Mouse (Mus musculus) urinary bladder, postnatal 36 days (tissue): ENCODE results near the gene Mecom.

Source experiments
- DNase-seq, 2 experiments: peaks; one replicate each; pipeline ENCODE4 v3.0.0; 2022; ENCODE audit warnings: low spot score in 2 of 2, mixed read lengths in 1 of 2

Mecom gene

GRCm38 (mm10) chr3:30353878-30354727 lies 193.7 kb downstream of the Mecom start:
- no peak for DNase-seq

GRCm38 (mm10) chr3:30349279-30349678 lies 198.5 kb downstream of the Mecom start:
- no peak for DNase-seq

- no peak for DNase-seq
These were observed 203.7 kb downstream of the Mecom start for GRCm38 (mm10) chr3:30344151-30344550.

GRCm38 (mm10) chr3:30332337-30332736 lies 215.5 kb downstream of the Mecom start:
- peak in 1 of 2 experiments; percentile 5 for DNase-seq

DNA sequence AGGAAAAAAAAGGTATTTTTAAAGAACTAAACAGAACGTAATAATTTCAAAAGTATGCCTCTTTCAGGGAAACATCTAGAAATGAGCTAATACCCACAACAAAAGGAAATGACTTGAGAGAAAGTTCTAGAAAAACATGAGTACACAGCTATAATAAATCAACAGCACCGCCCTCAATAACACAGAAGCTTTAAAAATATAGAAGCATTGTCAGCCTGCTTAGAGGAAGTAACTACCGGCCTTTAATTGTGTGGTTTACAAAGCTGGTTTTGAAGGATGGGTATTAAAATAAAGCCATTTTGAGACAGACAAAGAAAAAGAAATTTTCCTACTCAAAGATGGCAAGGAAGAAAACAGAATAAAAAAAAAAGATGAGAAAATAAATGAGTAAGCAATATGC lies 217.3 kb downstream of the Mecom start:
- DNase-seq, result no peak

DNA sequence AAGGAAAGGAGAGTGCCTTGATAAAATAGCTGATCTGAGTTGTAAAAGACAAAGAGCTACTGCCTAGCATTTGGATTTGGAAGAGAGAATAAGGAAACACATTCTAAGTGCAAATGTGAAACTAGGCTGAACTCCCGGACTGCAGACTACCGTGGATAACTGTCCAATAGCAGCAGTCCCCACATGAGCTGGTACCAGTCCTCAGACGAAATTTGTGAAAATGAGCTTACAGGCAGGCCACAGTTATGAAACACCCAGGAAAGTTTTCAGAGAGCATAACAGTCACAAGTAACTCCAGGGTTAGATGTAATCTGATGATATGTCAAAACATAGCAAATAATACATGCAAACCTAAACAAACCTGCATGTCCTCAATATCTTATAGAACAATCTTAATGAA lies 217.8 kb downstream of the Mecom start:
- DNase-seq, result no peak

DNA sequence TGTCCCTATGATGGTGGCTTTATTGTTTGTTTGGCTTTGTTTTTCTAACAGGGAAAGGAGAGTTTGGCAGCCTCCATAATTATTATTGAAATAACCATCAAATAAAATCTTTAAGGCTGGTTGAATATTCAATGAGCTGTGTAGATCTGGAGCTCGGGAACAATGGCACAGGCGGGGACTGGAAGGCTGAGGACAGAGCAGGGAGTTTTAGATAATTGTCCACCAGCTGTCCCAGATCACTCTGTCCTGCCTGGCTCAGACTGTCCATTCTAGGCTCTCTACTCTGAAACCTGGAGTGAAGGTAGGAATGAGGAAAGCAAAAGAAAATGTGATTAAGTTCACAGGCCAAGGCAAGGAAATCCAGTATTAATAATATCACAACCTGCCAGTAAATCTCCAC lies 232.9 kb downstream of the Mecom start:
- no peak for DNase-seq

DNA sequence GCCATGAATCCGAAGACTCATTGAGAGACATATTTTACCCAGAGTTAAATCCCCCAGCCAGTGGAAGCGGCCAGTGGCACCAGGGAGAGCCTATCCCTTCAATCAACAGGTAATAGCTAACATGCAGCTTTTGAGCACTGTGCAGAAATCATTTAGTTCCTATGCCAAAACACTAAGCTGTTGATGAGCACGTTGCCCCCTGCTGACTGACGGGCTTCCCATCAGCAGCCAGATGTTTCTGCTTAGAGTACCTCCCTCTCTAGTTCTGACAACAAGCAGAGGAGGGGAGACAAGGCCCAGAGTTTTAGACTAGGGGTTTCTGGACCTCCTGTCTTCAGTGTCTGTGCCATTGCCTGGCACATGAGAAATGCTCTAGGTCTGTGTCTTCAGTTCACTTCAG lies 239.7 kb downstream of the Mecom start:
- DNase-seq, result no peak

DNA sequence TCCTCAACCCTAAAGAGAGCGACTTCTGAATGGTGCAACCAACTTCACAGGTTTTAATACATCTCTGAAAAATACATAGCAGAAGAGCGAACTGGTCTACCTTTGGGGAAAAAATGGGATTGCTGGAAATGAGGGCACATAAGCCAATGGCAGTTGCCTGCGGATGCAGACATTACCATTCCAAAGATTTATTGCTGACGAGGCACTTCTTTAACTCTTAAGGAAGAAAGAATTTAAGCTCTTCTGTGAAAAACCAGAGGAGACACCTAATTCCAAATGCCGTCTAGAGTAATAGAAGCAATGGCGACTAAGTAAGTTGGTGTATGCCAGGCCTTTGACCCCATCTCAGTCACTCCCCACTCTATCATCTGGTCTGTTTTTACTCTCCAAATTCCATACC lies 240.2 kb downstream of the Mecom start:
- DNase-seq, result no peak

- DNase-seq, result no peak
These were observed 241.7 kb downstream of the Mecom start for GRCm38 (mm10) chr3:30306080-30306479.

GRCm38 (mm10) chr3:30299460-30299859 lies 248.3 kb downstream of the Mecom start:
- no peak for DNase-seq

DNA sequence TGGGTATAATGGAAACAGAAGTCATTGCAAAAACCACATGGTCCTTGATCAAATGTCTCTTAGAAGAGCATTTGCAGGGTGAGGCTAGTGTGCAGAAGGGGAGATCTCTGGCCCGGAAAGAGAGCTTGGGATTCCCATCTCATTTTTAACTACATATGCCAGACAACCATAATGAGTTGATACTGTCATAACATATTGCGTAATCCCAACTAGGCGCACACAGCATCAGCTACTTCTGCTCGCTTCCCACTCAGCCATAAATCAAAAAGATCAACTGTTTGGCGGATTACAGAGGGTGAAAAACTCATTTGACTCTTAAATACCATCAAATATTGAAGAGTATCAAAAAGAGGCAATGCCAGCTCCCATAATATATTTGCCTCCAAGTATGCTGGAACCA lies 253.4 kb downstream of the Mecom start:
- DNase-seq, result no peak

- DNase-seq, result no peak
These were observed 261.3 kb downstream of the Mecom start for GRCm38 (mm10) chr3:30286529-30286928.

- no peak for DNase-seq
These were observed 263.7 kb downstream of the Mecom start for GRCm38 (mm10) chr3:30284094-30284493.

GRCm38 (mm10) chr3:30283562-30283961 lies 264.2 kb downstream of the Mecom start:
- no peak for DNase-seq

GRCm38 (mm10) chr3:30277569-30277968 lies 270.2 kb downstream of the Mecom start:
- no peak for DNase-seq

- no peak for DNase-seq
These were observed 271.7 kb downstream of the Mecom start for GRCm38 (mm10) chr3:30276099-30276498.

DNA sequence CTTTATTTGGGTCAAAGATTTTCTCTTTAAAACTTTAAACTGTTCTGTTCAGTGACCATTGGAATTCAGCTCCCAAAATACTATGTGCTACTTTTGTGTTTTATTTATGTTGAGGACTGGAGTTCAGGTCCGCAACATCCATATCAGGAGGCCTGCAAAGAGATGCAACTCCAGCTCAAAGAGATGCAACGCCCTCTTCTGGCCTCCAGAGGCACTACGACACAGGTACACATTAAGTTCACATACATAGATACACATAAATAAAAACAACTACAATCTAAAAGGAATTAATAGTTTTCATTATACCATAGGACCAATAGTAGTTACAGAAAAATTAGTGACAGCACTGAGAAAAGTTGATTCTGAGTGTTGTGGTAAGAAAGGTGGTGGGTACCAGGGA lies 278.6 kb downstream of the Mecom start:
- no peak for DNase-seq

DNA sequence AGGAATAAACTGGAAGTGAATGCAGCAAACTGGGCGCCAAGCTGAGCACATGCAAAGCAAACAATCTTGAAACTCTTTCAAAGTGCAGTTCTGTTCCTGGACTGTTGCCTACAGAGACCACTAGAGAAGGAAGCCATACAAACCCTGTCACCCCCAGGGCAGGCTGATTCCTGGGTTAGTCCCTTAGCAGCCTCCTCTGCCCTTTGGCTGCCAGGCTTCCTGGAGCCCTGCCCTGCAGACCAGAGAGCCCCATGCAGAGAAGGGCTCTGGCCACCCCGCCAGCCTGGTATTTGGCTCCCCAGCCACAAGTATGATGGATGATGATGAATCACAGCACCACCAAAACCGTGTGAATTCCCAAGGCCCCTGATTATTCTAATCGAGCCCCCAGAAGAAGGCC lies 286.9 kb downstream of the Mecom start:
- DNase-seq, result no peak

- no peak for DNase-seq
These were observed 289.4 kb downstream of the Mecom start for GRCm38 (mm10) chr3:30258421-30258820.

- DNase-seq, result no peak
These were observed 290.0 kb downstream of the Mecom start for GRCm38 (mm10) chr3:30257776-30258175.

- no peak for DNase-seq
These were observed 290.9 kb downstream of the Mecom start for GRCm38 (mm10) chr3:30256896-30257295.

GRCm38 (mm10) chr3:30255828-30256227 lies 292.0 kb downstream of the Mecom start:
- DNase-seq, result no peak

- no peak for DNase-seq
These were observed 293.4 kb downstream of the Mecom start for GRCm38 (mm10) chr3:30254451-30254850.
